Mouse (Mus musculus): ENCODE results near the gene Efemp2. TPM values are rescaled to one million over a fixed set of nuclear protein-coding genes. Genes with fewer than 3 reads are reported as not detected.

Gene Efemp2
- polyA plus RNA-seq, 1 experiment from 2014 or later, result 33.4 TPM

- ATAC-seq, result no peak
- no peaks in the 10 kb centered on the region for H3K36me3 ChIP-seq
- 81% methylated on average over 8 of the region's 8 CpGs for WGBS
- H3K9me3 ChIP-seq, result no peaks in the 10 kb centered on the region
- no peak overlapping the region for H3K4me2 ChIP-seq (replicated peaks)
- H3K4me3 ChIP-seq (replicated peaks), result no peak overlapping the region
- H3K4me1 ChIP-seq (replicated peaks), result peaks cover 6% of the 10 kb centered on the region
- H3K27ac ChIP-seq, result no peak overlapping the region
- no peaks in the 10 kb centered on the region for H3K27me3 ChIP-seq
- no peak overlapping the region for H3K9ac ChIP-seq (replicated peaks)
Measured at GRCm38 (mm10) chr19:5516906-5517505, 43.3 kb downstream of the Efemp2 start.

- no peak overlapping the region for H3K9ac ChIP-seq (replicated peaks)
- no peak overlapping the region for H3K27ac ChIP-seq
- 87% methylated on average over 3 of the region's 3 CpGs for WGBS
- ATAC-seq, result no peak
- H3K27me3 ChIP-seq, result no peaks in the 10 kb centered on the region
- no peaks in the 10 kb centered on the region for H3K4me1 ChIP-seq (replicated peaks)
- H3K4me3 ChIP-seq (replicated peaks), result no peak overlapping the region
- H3K4me2 ChIP-seq (replicated peaks), result no peak overlapping the region
- no peaks in the 10 kb centered on the region for H3K36me3 ChIP-seq
- H3K9me3 ChIP-seq, result no peaks in the 10 kb centered on the region
Measured at GRCm38 (mm10) chr19:5518721-5519120, 45.0 kb downstream of the Efemp2 start.

GRCm38 (mm10) chr19:5525204-5525603, 51.5 kb downstream of the Efemp2 start:
- Histone ChIP-seq H3K27me3 (no peaks in the 10 kb centered on the region), H3K4me2 (replicated peaks) (no peak overlapping the region), H3K4me1 (replicated peaks) (peaks cover 13% of the 10 kb centered on the region), H3K9ac (replicated peaks) (no peak overlapping the region), H3K36me3 (no peaks in the 10 kb centered on the region), H3K27ac (no peak overlapping the region), H3K4me3 (replicated peaks) (no peak overlapping the region), H3K9me3 (no peaks in the 10 kb centered on the region)
- ATAC-seq, result no peak
- 68% methylated on average over 5 of the region's 5 CpGs for WGBS

GRCm38 (mm10) chr19:5529325-5530137, 55.8 kb downstream of the Efemp2 start:
- peak overlapping the region; percentile 37 for H3K4me2 ChIP-seq (replicated peaks)
- peaks cover 12% of the 10 kb centered on the region; the same call in 1 of the 2 replicates for H3K27me3 ChIP-seq
- no peaks in the 10 kb centered on the region for H3K9me3 ChIP-seq
- WGBS, result 11% methylated on average over 20 of the region's 20 CpGs
- ATAC-seq, result peak; percentile 95
- H3K36me3 ChIP-seq, result no peaks in the 10 kb centered on the region
- peaks cover 19% of the 10 kb centered on the region for H3K4me1 ChIP-seq (replicated peaks)
- peak overlapping the region; percentile 36; the same call in 1 of the 2 replicates for H3K27ac ChIP-seq
- H3K4me3 ChIP-seq (replicated peaks), result 0 out of 2 replicates have a peak overlapping the region, but pooled peaks have one; percentile 3
- no peak overlapping the region for H3K9ac ChIP-seq (replicated peaks)

GRCm38 (mm10) chr19:5530138-5530524, 56.4 kb downstream of the Efemp2 start:
- WGBS, result 17% methylated on average over 7 of the region's 7 CpGs
- peaks cover 12% of the 10 kb centered on the region; the same call in 1 of the 2 replicates for H3K27me3 ChIP-seq
- no peak for ATAC-seq

More at GRCm38 (mm10) chr19:5530138-5530524, 56.4 kb downstream of the Efemp2 start:
- H3K9ac ChIP-seq (replicated peaks), result no peak overlapping the region
- no peaks in the 10 kb centered on the region for H3K36me3 ChIP-seq
- no peak overlapping the region for H3K4me3 ChIP-seq (replicated peaks)
- H3K27ac ChIP-seq, result peak overlapping the region; percentile 19; the same call in 1 of the 2 replicates
- H3K4me1 ChIP-seq (replicated peaks), result peaks cover 19% of the 10 kb centered on the region
- no peak overlapping the region; the same call in 1 of the 2 replicates for H3K4me2 ChIP-seq (replicated peaks)
- no peaks in the 10 kb centered on the region for H3K9me3 ChIP-seq

Other genes starting within 250 kb of the Efemp2 start
- 31.5 and 32.0 TPM in 2 replicates for gene Pacs1, start 200.8 kb upstream of the Efemp2 start, polyA plus RNA-seq (2015; fragmentation: Nextera tagmentation; extraction: Ambion mirVana)
- 399 and 419 TPM in 2 replicates for gene Sf3b2, start 178.5 kb upstream of the Efemp2 start, polyA plus RNA-seq (2015; fragmentation: Nextera tagmentation; extraction: Ambion mirVana)
- 29.3 and 33.6 TPM in 2 replicates for gene Gal3st3, start 175.6 kb upstream of the Efemp2 start, polyA plus RNA-seq (2015; fragmentation: Nextera tagmentation; extraction: Ambion mirVana)
- gene Catsper1, start 138.2 kb upstream of the Efemp2 start, polyA plus RNA-seq (2015; fragmentation: Nextera tagmentation; extraction: Ambion mirVana), result not detected in 2 replicates
- gene Cst6, start 124.4 kb upstream of the Efemp2 start, polyA plus RNA-seq (2015; fragmentation: Nextera tagmentation; extraction: Ambion mirVana), result 4.5 and 5.8 TPM in 2 replicates
- 63.7 and 64.0 TPM in 2 replicates for gene Eif1ad, start 107.2 kb upstream of the Efemp2 start, polyA plus RNA-seq (2015; fragmentation: Nextera tagmentation; extraction: Ambion mirVana)
- 366 and 375 TPM in 2 replicates for gene Banf1, start 106.8 kb upstream of the Efemp2 start, polyA plus RNA-seq (2015; fragmentation: Nextera tagmentation; extraction: Ambion mirVana)
- gene Sart1, start 85.3 kb upstream of the Efemp2 start, polyA plus RNA-seq (2015; fragmentation: Nextera tagmentation; extraction: Ambion mirVana), result 74.3 and 78.8 TPM in 2 replicates
- 0.32 and 0.55 TPM in 2 replicates for gene Tsga10ip, start 71.4 kb upstream of the Efemp2 start, polyA plus RNA-seq (2015; fragmentation: Nextera tagmentation; extraction: Ambion mirVana)
- gene Drap1, start 49.0 kb upstream of the Efemp2 start, polyA plus RNA-seq (2015; fragmentation: Nextera tagmentation; extraction: Ambion mirVana), result 303 and 313 TPM in 2 replicates
- gene AI837181, start 48.8 kb upstream of the Efemp2 start, polyA plus RNA-seq (2015; fragmentation: Nextera tagmentation; extraction: Ambion mirVana), result 51.6 and 60.3 TPM in 2 replicates
- gene Fosl1, start 26.4 kb upstream of the Efemp2 start, polyA plus RNA-seq (2015; fragmentation: Nextera tagmentation; extraction: Ambion mirVana), result not detected in 2 replicates
- gene Ccdc85b, start 16.1 kb upstream of the Efemp2 start, polyA plus RNA-seq (2015; fragmentation: Nextera tagmentation; extraction: Ambion mirVana), result 6.9 and 9.7 TPM in 2 replicates
- gene Fibp, start 13.3 kb upstream of the Efemp2 start, polyA plus RNA-seq (2015; fragmentation: Nextera tagmentation; extraction: Ambion mirVana), result 183 and 192 TPM in 2 replicates
- gene Ctsw, start 5.4 kb upstream of the Efemp2 start, polyA plus RNA-seq (2015; fragmentation: Nextera tagmentation; extraction: Ambion mirVana), result 5.2 and 5.7 TPM in 2 replicates
- 52.1 and 53.2 TPM in 2 replicates for gene Mus81, start 14.4 kb downstream of the Efemp2 start, polyA plus RNA-seq (2015; fragmentation: Nextera tagmentation; extraction: Ambion mirVana)
- gene Cfl1, start 16.5 kb downstream of the Efemp2 start, polyA plus RNA-seq (2015; fragmentation: Nextera tagmentation; extraction: Ambion mirVana), result 3,599 and 3,660 TPM in 2 replicates
- 0.26 and 0.27 TPM in 2 replicates for gene 1700020D05Rik, start 29.8 kb downstream of the Efemp2 start, polyA plus RNA-seq (2015; fragmentation: Nextera tagmentation; extraction: Ambion mirVana)
- gene Snx32, start 36.6 kb downstream of the Efemp2 start, polyA plus RNA-seq (2015; fragmentation: Nextera tagmentation; extraction: Ambion mirVana), result 70.4 and 73.6 TPM in 2 replicates
- gene Ovol1, start 86.7 kb downstream of the Efemp2 start, polyA plus RNA-seq (2015; fragmentation: Nextera tagmentation; extraction: Ambion mirVana), result 0.14 TPM in 1 of 2 replicates, not detected in the other
- 2.0 and 2.3 TPM in 2 replicates for gene Ap5b1, start 94.1 kb downstream of the Efemp2 start, polyA plus RNA-seq (2015; fragmentation: Nextera tagmentation; extraction: Ambion mirVana)
- gene Rnaseh2c, start 127.9 kb downstream of the Efemp2 start, polyA plus RNA-seq (2015; fragmentation: Nextera tagmentation; extraction: Ambion mirVana), result 91.3 and 98.9 TPM in 2 replicates
- 82.3 and 89.3 TPM in 2 replicates for gene Kat5, start 136.3 kb downstream of the Efemp2 start, polyA plus RNA-seq (2015; fragmentation: Nextera tagmentation; extraction: Ambion mirVana)
- 30.9 and 35.4 TPM in 2 replicates for gene Rela, start 163.5 kb downstream of the Efemp2 start, polyA plus RNA-seq (2015; fragmentation: Nextera tagmentation; extraction: Ambion mirVana)
- gene Sipa1, start 189.8 kb downstream of the Efemp2 start, polyA plus RNA-seq (2015; fragmentation: Nextera tagmentation; extraction: Ambion mirVana), result 10.8 and 14.1 TPM in 2 replicates
- gene Map3k11, start 214.8 kb downstream of the Efemp2 start, polyA plus RNA-seq (2015; fragmentation: Nextera tagmentation; extraction: Ambion mirVana), result 11.4 and 15.1 TPM in 2 replicates
- 25.6 and 29.1 TPM in 2 replicates for gene Pcnx3, start 215.0 kb downstream of the Efemp2 start, polyA plus RNA-seq (2015; fragmentation: Nextera tagmentation; extraction: Ambion mirVana)
- 0.15 TPM in 1 of 2 replicates, not detected in the other for gene Kcnk7, start 230.4 kb downstream of the Efemp2 start, polyA plus RNA-seq (2015; fragmentation: Nextera tagmentation; extraction: Ambion mirVana)